Mouse (Mus musculus) kidney, postnatal 36 days (tissue): ENCODE results near the gene Hcrtr1.
A peak's percentile ranks its signal among the peaks of the same experiment; 100 is the strongest.

Experiments used
- DNase-seq, 2 experiments: peaks; one replicate each; pipeline ENCODE4 v3.0.0; 2021 to 2022; ENCODE audit warnings: mixed read lengths in 2 of 2

The Hcrtr1 gene

GRCm38 (mm10) chr4:130120752-130121151 lies 18.4 kb downstream of the Hcrtr1 start:
- peak in 1 of 2 experiments; percentile 17 for DNase-seq

- no peak for DNase-seq
These were observed 26.4 kb downstream of the Hcrtr1 start for GRCm38 (mm10) chr4:130112732-130113131.

- no peak for DNase-seq
These were observed 26.9 kb downstream of the Hcrtr1 start for GRCm38 (mm10) chr4:130112299-130112698.

- DNase-seq: peak in 1 of 2 experiments; percentile 33
These were observed 29.1 kb downstream of the Hcrtr1 start for GRCm38 (mm10) chr4:130110091-130110490.

- DNase-seq: no peak
These were observed 29.5 kb downstream of the Hcrtr1 start for GRCm38 (mm10) chr4:130109666-130110065.

- DNase-seq: no peak
These were observed 30.2 kb downstream of the Hcrtr1 start for GRCm38 (mm10) chr4:130108929-130109328.

- DNase-seq: peak; percentile 100
These were observed 31.6 kb downstream of the Hcrtr1 start for GRCm38 (mm10) chr4:130107444-130108131.

- no peak for DNase-seq
These were observed 32.1 kb downstream of the Hcrtr1 start for GRCm38 (mm10) chr4:130107065-130107443.

- DNase-seq: peak; percentile 66 to 88
These were observed 34.6 kb downstream of the Hcrtr1 start for GRCm38 (mm10) chr4:130104584-130104983.

- DNase-seq: no peak
These were observed 35.5 kb downstream of the Hcrtr1 start for GRCm38 (mm10) chr4:130103632-130104031.

- DNase-seq: peak in 1 of 2 experiments; percentile 40
These were observed 37.0 kb downstream of the Hcrtr1 start, which contains the start of gene Pef1 for GRCm38 (mm10) chr4:130102111-130102651. Gene Pef1, plus strand, starts transcription at chr4:130102558.

- no peak for DNase-seq
These were observed 38.0 kb downstream of the Hcrtr1 start for GRCm38 (mm10) chr4:130101183-130101582.

GRCm38 (mm10) chr4:130095137-130095536 lies 44.0 kb downstream of the Hcrtr1 start:
- no peak for DNase-seq

- peak; percentile 87 to 96 for DNase-seq
These were observed 51.9 kb downstream of the Hcrtr1 start for GRCm38 (mm10) chr4:130087293-130087692.

- DNase-seq: no peak
These were observed 53.8 kb downstream of the Hcrtr1 start for GRCm38 (mm10) chr4:130085246-130085820.

- no peak for DNase-seq
These were observed 54.7 kb downstream of the Hcrtr1 start for GRCm38 (mm10) chr4:130084331-130084945.

GRCm38 (mm10) chr4:130082211-130082610 lies 56.9 kb downstream of the Hcrtr1 start:
- DNase-seq: no peak

- DNase-seq: peak; percentile 91 to 93
These were observed 57.6 kb downstream of the Hcrtr1 start for GRCm38 (mm10) chr4:130081345-130082190.
